Mouse (Mus musculus): ENCODE data around the gene Slc15a1. TPM values are rescaled to one million over a fixed set of nuclear protein-coding genes. Genes with fewer than 3 reads are reported as not detected.

Gene Slc15a1
- not detected in 2 replicates for polyA plus RNA-seq (2021; fragmentation: Nextera tagmentation)
- long read RNA-seq, experiment 1 = 0 reads
- long read RNA-seq, experiment 2 = 0 reads

DNA sequence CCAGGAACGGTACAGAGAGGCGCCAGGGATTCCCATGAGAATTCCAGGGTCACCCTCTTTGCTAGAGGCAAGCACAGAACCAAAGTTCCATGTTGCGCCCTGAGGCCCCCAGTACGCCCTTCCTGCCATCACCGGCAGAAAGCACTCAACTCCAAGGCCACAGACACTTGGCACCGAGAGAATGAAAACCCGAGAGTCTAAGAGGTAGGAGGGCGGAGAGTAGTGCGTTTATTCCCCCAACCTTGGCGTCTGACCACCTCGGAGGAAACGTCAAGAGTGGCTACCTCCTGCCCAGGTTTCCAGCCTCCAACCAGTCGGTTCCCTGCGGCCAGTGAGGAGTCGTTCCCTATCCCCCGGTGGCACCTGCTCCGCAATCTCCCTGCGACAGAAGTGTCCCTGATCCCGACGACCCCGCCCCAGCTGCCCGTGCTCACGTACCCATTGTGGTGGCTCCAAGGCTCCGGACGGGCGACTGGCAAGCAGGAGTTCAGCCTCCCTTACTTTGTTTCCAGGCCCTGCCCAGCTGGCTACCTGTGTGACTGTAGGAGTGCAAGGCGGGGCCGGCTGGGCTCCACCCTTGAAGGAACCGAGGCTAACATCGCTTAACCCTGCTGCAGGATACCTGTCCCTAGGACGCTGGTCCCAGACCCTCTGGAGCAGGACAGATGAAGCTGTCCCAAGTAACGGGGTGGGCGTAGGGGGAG, at the start of gene Slc15a1:
Slc15a1 (minus strand) TSS at position 472 of the 704 bp plus-strand sequence.

Other genes starting within 250 kb of the Slc15a1 start
- 4.9 and 13.7 TPM in 2 replicates for gene Stk24, start 125.2 kb downstream of the Slc15a1 start, polyA plus RNA-seq (2021; fragmentation: Nextera tagmentation)

Measured in left cerebral cortex, adult 6 months (tissue).